Mouse (Mus musculus) MEL-GATA-1-ER (cell line): ENCODE measurements around the gene Cfl1.
"Not testable (repeated sequence)": the region's sequence is repeated elsewhere in the genome, so short reads cannot be mapped to it uniquely, and the experiment has no call there.

Experiments used
- DNase-seq: peaks from one replicate; pipeline ENCODE4 v3.0.0-alpha.2; 2012; ENCODE audit warnings: low read depth; ENCODE audit errors: extremely low read depth

Gene Cfl1

GRCm38 (mm10) chr19:5488878-5489571 lies 1.2 kb upstream of the Cfl1 start:
- DNase-seq, result peak; percentile 98

DNA sequence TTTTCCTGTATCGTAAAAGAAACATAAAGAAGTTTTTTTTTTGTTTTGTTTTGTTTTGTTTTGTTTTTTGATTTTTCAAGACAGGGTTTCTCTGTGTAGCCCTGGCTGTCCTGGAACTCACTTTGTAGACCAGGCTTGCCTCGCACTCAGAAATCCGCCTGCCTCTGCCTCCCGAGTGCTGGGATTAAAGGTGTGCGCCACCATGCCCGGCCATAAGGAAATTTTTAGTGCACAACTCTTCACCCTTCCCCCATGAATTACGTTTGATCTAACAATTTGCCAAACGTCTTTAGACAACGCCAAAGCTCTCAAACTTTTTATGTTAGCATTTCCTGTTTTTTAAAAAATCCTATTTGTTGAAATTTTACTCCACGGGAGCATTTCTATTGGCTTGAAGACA lies 534 bp upstream of the Cfl1 start:
- not testable (repeated sequence) for DNase-seq

DNA sequence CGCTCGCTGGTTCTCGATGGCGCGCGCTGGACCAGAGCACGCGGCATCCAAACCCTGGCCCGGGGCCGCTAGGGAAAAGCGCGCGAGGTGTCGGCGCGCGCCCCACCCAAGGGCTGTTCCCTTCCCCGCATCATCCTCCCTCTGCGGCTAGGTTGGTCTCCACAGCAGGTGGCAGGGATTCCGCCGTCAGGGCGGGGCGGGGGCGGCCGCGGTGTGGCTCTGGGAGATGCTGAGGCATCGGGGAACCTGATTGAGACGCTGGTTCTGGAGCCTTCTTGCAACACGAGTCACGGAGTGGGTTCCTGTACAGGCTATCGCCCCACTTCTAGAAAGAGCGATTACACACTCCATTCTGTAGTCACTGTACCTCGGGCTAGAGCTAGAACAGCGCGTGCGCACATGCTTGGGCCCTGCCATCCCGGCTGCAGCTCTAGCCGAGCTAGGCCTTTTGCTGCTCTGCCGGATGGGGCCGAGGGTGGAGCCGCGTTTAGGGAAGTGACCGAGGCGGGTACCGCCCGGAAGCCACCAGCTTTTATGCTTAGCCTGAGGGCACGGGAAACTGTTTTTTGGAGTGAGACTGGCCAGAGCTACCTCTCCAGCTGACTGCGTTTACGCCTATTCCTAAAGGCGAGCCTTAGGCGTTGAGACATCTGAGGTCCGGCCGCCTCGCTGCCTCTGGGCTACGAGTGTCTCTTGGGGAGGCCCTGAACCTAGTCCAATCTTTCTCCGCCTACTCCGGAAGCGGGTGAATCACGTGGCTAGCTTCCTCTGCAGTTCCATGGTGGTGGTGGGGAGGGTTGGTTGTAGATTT lies 848 bp downstream of the Cfl1 start:
- peak; percentile 87 for DNase-seq

DNA sequence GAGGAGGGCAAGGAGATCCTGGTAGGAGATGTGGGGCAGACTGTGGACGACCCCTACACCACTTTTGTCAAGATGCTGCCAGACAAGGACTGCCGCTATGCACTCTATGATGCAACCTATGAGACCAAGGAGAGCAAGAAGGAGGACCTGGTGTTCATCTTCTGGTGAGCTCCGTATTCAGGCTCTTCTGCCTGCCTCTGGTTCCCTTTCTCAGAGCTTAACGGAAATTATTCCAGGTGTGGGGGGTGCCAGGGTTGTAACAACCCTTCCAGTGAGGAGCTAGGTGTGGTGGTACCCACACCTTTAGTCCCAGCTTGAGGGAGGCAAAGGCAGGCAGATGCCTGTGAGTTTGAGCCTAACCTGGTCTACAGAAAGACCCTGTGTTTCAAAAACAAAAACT lies 2.4 kb downstream of the Cfl1 start:
- no peak for DNase-seq

GRCm38 (mm10) chr19:5493301-5493721 lies 3.1 kb downstream of the Cfl1 start:
- DNase-seq, result not testable (repeated sequence)

DNA sequence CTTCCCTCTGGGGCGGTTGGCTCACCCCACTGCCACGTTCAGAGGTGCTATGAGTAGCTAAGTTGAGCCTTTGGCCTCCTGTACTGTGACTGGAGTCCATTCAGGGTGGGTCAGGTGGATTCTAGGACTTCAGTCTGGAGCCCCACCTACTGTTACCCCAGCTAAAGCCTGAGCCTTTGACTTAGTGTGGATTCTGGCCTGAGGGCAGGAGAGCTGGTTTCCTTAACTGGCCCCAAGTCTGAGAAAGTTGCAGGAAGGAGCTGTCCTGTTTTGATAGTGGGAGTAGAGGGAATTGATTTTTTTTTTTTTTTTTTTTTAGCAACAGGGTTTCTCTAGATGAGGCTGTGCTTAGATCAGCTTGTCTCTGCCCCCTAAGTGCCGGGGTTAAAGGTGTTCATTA lies 4.1 kb downstream of the Cfl1 start:
- no peak for DNase-seq

GRCm38 (mm10) chr19:5495353-5496051 lies 5.2 kb downstream of the Cfl1 start:
- DNase-seq, result no peak

DNA sequence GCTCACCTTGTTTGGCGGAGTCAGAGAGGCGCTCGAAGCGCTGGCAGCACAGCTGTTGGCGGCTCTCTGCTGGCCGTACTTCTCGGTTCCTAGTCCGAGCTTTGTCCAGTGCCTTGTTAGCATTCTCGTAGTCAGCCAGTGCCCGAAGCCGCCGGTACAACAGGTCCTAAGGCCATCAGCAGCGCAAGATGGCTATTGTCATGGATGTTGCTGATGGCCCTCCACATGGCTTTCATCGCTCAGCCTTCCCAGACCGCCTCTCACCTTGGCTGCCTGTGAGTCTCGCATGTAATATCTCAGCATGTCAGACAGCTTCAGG lies 5.8 kb downstream of the Cfl1 start:
- DNase-seq, result no peak

DNA sequence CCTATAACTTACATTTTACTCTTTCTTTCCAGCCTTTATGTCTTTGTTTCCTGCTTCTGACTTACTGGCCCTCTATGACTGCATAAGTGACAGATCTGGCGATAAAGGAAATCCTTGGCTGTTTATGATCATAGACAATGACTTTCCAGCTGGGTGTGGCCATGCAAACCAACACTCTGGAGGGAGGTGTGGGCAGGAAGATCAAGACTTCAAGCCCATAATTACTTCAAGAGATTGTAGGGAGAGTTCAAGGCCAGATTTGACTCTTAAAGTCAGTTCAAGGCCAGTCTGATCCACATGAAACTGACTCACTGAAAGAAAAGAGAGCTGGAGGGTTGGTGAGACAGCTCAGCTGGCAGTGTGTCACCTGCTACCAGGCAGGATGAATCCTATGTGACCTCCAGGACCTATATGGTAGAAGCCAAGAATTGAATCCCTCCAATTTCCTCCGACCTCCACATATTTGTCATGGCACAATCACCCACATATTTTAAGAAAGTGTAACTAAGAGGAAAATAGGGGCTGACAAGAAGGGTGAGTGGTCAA lies 10.1 kb downstream of the Cfl1 start:
- no peak for DNase-seq

DNA sequence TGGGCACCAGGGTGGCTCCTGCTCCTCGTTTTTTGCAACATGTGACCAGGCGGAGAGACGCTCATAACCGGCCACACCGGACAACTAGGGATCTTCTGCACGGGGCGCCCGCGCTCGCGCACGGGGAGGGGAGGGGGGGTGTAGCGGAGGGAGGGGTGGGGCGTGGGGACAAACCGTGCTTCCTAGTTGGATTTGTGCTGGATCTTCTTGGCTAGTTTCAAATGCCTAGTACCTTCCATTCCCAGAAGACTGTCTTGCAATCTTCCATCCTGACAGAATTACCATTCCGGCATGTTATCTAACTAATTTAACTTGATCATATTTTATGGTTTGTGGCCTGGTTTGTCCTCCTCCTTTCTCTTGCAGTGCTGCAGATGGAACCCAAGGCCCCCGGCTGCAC lies 13.4 kb downstream of the Cfl1 start, which contains the start of gene 1700020D05Rik:
Gene 1700020D05Rik, minus strand, starts transcription at position 101 of the 400 bp plus-strand sequence.
- DNase-seq, result no peak

- peak; percentile 100 for DNase-seq
These were observed 20.1 kb downstream of the Cfl1 start, which contains the start of gene Snx32 for GRCm38 (mm10) chr19:5510031-5511026. Gene Snx32, minus strand, starts transcription at chr19:5510538.

- DNase-seq, result peak; percentile 51
These were observed 20.9 kb downstream of the Cfl1 start for GRCm38 (mm10) chr19:5511074-5511632.

- peak; percentile 95 for DNase-seq
These were observed 22.1 kb downstream of the Cfl1 start for GRCm38 (mm10) chr19:5512091-5513004.

GRCm38 (mm10) chr19:5513005-5513349 lies 22.7 kb downstream of the Cfl1 start:
- no peak for DNase-seq

- DNase-seq, result no peak
These were observed 25.9 kb downstream of the Cfl1 start for GRCm38 (mm10) chr19:5515840-5516777.

DNA sequence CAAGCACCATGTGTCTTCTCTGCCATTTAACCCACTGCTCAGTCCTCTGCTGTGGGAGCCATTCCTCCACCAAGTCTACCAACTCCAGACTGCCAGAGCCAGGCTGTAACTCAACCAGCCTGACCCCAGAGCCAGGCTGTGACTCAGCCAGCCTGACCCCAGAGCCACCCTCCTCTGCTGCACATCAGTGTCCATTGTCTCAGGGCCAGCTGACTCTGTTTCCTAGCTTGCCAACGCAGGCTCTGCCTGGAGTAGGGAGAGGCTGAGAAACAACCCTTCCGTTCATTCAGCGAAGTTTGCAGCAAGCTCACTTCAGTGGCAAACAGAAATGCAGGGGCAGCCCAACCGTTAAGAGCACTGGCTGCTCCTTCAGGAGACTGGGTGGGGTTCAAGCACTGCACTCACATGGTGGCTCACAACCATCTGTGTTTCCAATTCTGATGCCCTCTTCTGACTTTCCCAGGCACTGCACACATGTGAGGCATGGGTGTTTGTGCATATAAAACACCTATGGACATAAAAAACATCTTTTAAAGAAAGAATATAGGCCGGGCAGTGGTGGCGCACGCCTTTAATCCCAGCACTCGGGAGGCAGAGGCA lies 26.8 kb downstream of the Cfl1 start:
- DNase-seq, result no peak

DNA sequence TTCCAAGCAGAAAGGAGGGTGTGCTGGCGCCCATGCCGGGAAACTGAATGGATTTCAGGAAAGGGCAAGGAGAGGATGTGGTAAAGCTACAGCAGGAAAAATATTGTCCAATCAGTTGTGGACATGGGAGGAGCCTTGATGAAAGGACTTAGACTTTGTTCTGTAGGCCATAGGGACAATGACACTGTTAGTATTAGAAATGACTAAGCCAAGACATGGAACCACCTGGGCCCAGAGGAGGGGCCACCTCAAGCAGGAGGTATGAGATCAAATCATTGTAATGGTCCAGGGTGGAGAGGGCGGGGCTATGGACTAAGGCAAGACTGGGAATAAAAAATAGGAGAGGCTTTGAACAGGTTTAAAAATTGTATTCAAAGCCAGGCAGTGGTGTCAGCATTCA lies 28.5 kb downstream of the Cfl1 start:
- no peak for DNase-seq

GRCm38 (mm10) chr19:5525204-5525603 lies 34.9 kb downstream of the Cfl1 start:
- DNase-seq, result no peak
